Comparison of ENCODE assay signal across 8 mouse cellular contexts in the genomic region with DNA sequence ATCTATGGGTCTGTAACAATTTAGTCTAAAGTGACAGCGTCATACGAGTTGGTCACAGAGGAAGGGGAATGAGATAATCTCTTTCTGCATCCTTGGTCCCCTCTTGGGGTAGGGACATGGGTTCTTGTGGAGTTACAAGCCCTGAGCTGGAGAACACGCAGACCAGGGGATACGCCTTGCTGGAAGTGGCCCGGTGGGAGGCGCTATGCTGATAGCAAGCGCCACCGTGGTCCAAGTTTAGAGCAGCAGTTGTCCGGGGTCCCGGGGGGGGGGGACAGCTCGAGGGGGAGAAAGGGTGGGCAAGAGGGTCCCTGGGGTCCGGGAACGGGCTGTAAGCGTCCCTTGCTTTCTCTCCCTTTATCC. TPM values are rescaled to one million over a fixed set of nuclear protein-coding genes. Genes with fewer than 3 reads are reported as not detected.
DNase-seq lines count a peak whose midpoint lies in the region; ATAC-seq and TF ChIP-seq lines count a peak whose summit lies in the region.

No protein-coding gene starts in this region.

- DNase-seq in retina, postnatal 7 days (ENCODE audit: low read depth, low spot score), result peak; percentile 33
- no peak for DNase-seq in retina, postnatal 1 day
- DNase-seq in cerebellum, adult 9-10 months, result peak; percentile 66
- DNase-seq in heart, embryonic 10.5 days (ENCODE audit: low spot score), result peak; percentile 86
- peak; percentile 84 for DNase-seq in kidney, postnatal 0 days (ENCODE audit: low spot score)
- peak; percentile 79 for DNase-seq in lung, postnatal 10 days
- DNase-seq in stomach, postnatal 0 days (ENCODE audit: low spot score), result no peak
- DNase-seq in ovary, postnatal 36 days (ENCODE audit: low spot score), result no peak

- peak overlapping the region; percentile 81 for H3K4me2 ChIP-seq in kidney, postnatal 0 days (ENCODE audit: low read length)
- peak overlapping the region; percentile 81 for H3K4me2 ChIP-seq in stomach, postnatal 0 days (replicated peaks; ENCODE audit: low read depth)

- peak overlapping the region; percentile 86 for H3K9ac ChIP-seq in kidney, postnatal 0 days (ENCODE audit: low read depth, low read length)
- peak overlapping the region; percentile 89 for H3K9ac ChIP-seq in stomach, postnatal 0 days (ENCODE audit: low read length)

- peak overlapping the region; percentile 92 for H3K27ac ChIP-seq in heart, embryonic 10.5 days
- peak overlapping the region; percentile 89; the same call in 1 of the 2 replicates for H3K27ac ChIP-seq in kidney, postnatal 0 days
- peak overlapping the region; percentile 91 for H3K27ac ChIP-seq in stomach, postnatal 0 days (replicated peaks)

- TF ChIP-seq CTCF in kidney, postnatal 0 days (IDR thresholded peaks at IDR 0.05; ENCODE audit: low read depth), result peak; percentile 40
- TF ChIP-seq CTCF in stomach, postnatal 0 days (IDR thresholded peaks at IDR 0.05; ENCODE audit: low read depth), result peak; percentile 51

- under 1% methylated on average over 14 of the region's 14 CpGs for WGBS in heart, embryonic 10.5 days
- WGBS in kidney, postnatal 0 days, result 1% methylated on average over 14 of the region's 14 CpGs
- WGBS in stomach, postnatal 0 days, result 2% methylated on average over 13 of the region's 14 CpGs

- peak; percentile 55 for ATAC-seq in kidney, postnatal 0 days (replicated peaks; ENCODE audit: low FRiP score, low read depth)
- ATAC-seq in stomach, postnatal 0 days (ENCODE audit: low FRiP score, low TSS enrichment), result peak; percentile 73

- H3K4me3 ChIP-seq in heart, embryonic 10.5 days, result peak overlapping the region; percentile 92
- H3K4me3 ChIP-seq in kidney, postnatal 0 days (replicated peaks; ENCODE audit: low read depth, low read length), result peak overlapping the region; percentile 89
- H3K4me3 ChIP-seq in stomach, postnatal 0 days (ENCODE audit: low read depth, low read length), result peak overlapping the region; percentile 86

- H3K4me1 ChIP-seq in heart, embryonic 10.5 days, result peaks cover 17% of the 10 kb centered on the region
- 0 out of 2 replicates have a peak, but pooled peaks cover 10% of the 10 kb centered on the region for H3K4me1 ChIP-seq in kidney, postnatal 0 days (replicated peaks; ENCODE audit: insufficient read depth, low read length)
- H3K4me1 ChIP-seq in stomach, postnatal 0 days (replicated peaks; ENCODE audit: control insufficient read depth, insufficient read depth), result no peaks in the 10 kb centered on the region

- peaks cover 9% of the 10 kb centered on the region; the same call in 1 of the 2 replicates for H3K27me3 ChIP-seq in heart, embryonic 10.5 days (ENCODE audit: insufficient read depth, poor library complexity, severe bottlenecking)
- no peaks in the 10 kb centered on the region for H3K27me3 ChIP-seq in kidney, postnatal 0 days (ENCODE audit: insufficient read depth, low read length)
- no peaks in the 10 kb centered on the region for H3K27me3 ChIP-seq in stomach, postnatal 0 days (ENCODE audit: control insufficient read depth, insufficient read depth, low read length)

- no peaks in the 10 kb centered on the region for H3K9me3 ChIP-seq in heart, embryonic 10.5 days
- H3K9me3 ChIP-seq in kidney, postnatal 0 days (replicated peaks; ENCODE audit: low read length), result no peaks in the 10 kb centered on the region
- no peaks in the 10 kb centered on the region for H3K9me3 ChIP-seq in stomach, postnatal 0 days (ENCODE audit: control insufficient read depth, low read length)

- TF ChIP-seq EP300 in stomach, postnatal 0 days (optimal IDR thresholded peaks at IDR 0.05), result no peak

- H3K36me3 ChIP-seq in heart, embryonic 10.5 days, result no peaks in the 10 kb centered on the region
- no peaks in the 10 kb centered on the region for H3K36me3 ChIP-seq in kidney, postnatal 0 days (ENCODE audit: insufficient read depth, low read length)
- no peaks in the 10 kb centered on the region for H3K36me3 ChIP-seq in stomach, postnatal 0 days (ENCODE audit: control insufficient read depth, insufficient read depth, low read length)

RNA-seq across cellular contexts. Expression of a gene that starts 51.7 kb away (rescaled TPM):
- polyA plus RNA-seq in heart, embryonic 10.5 days (2016; fragmentation: Nextera tagmentation; extraction: Ambion mirVana), result 47.0 and 50.4 TPM in 2 replicates
- polyA plus RNA-seq in kidney, postnatal 0 days (2015; fragmentation: Nextera tagmentation; extraction: Ambion mirVana), result 39.0 and 42.0 TPM in 2 replicates
- polyA plus RNA-seq in stomach, postnatal 0 days (2015; fragmentation: Nextera tagmentation; extraction: Ambion mirVana), result 53.8 and 54.6 TPM in 2 replicates

Comparison
In these comparisons a context has a peak if more than half of its experiments do, and no peak if none do; other contexts are left out.
1. DNase-seq: peak in retina, postnatal 7 days (single experiment), cerebellum, adult 9-10 months (single experiment), heart, embryonic 10.5 days (single experiment), kidney, postnatal 0 days (single experiment) and lung, postnatal 10 days (single experiment); none in retina, postnatal 1 day (single experiment), stomach, postnatal 0 days (single experiment) and ovary, postnatal 36 days (single experiment).
2. Peak in every context shown above with its lines, with median percentiles within 50 percentile points of each other: H3K27ac ChIP-seq and H3K4me3 ChIP-seq.